Mouse (Mus musculus): Measurements from ENCODE around the gene March2. TPM values are rescaled to one million over a fixed set of nuclear protein-coding genes. Genes with fewer than 3 reads are reported as not detected.

March2 gene
- polyA plus RNA-seq, 1 experiment from 2014 or later: 45.3 TPM

GRCm38 (mm10) chr17:33637516-33638276 is 80.8 kb downstream of the March2 start, which contains the start of gene Pram1:
Gene Pram1, plus strand, starts transcription at chr17:33638056.
- 75% methylated on average over 4 of the region's 4 CpGs for WGBS
- Histone ChIP-seq H3K27ac (ENCODE audit: low read depth) (no peak within 1 kb of the TSS), H3K4me2 (no peak within 1 kb of the TSS), H3K4me3 (ENCODE audit: low read depth, low read length) (no peak within 1 kb of the TSS), H3K36me3 (ENCODE audit: insufficient read depth) (peaks cover 10% of the 10 kb centered on the region; the same call in 1 of the 2 replicates), H3K27me3 (ENCODE audit: insufficient read depth, low read length) (no peaks in the 10 kb centered on the region), H3K9me3 (ENCODE audit: low read depth, low read length) (no peaks in the 10 kb centered on the region), H3K9ac (no peak within 1 kb of the TSS), H3K4me1 (ENCODE audit: insufficient read depth) (no peaks in the 10 kb centered on the region)
- no peak for DNase-seq
- TF ChIP-seq CTCF (IDR thresholded peaks at IDR 0.05; ENCODE audit: low read depth): no peak
- no peak for ATAC-seq (ENCODE audit: insufficient read depth)

GRCm38 (mm10) chr17:33637038-33637437 is 81.4 kb downstream of the March2 start:
- no peak overlapping the region for H3K4me3 ChIP-seq (ENCODE audit: low read depth, low read length)
- H3K27ac ChIP-seq (ENCODE audit: low read depth): no peak overlapping the region
- ATAC-seq (ENCODE audit: insufficient read depth) (peak; percentile 53; the same call in 1 of the 2 replicates), DNase-seq (peak; percentile 44)
- H3K27me3 ChIP-seq (ENCODE audit: insufficient read depth, low read length): no peaks in the 10 kb centered on the region
- 78% methylated on average over 2 of the region's 2 CpGs for WGBS
- H3K9ac ChIP-seq: no peak overlapping the region
- TF ChIP-seq CTCF (IDR thresholded peaks at IDR 0.05; ENCODE audit: low read depth): no peak
- H3K4me2 ChIP-seq: no peak overlapping the region
- peaks cover 9% of the 10 kb centered on the region for H3K36me3 ChIP-seq (ENCODE audit: insufficient read depth)
- no peaks in the 10 kb centered on the region for H3K9me3 ChIP-seq (ENCODE audit: low read depth, low read length)
- no peaks in the 10 kb centered on the region for H3K4me1 ChIP-seq (ENCODE audit: insufficient read depth)

Other genes starting within 250 kb of the March2 start
- gene Adamts10, start 194.5 kb downstream of the March2 start, polyA plus RNA-seq (2014; fragmentation: Nextera tagmentation; extraction: Ambion mirVana): 117 and 126 TPM in 2 replicates
- gene Myo1f, start 163.0 kb downstream of the March2 start, polyA plus RNA-seq (2014; fragmentation: Nextera tagmentation; extraction: Ambion mirVana): 4.3 and 4.7 TPM in 2 replicates
- 68.6 and 74.0 TPM in 2 replicates for gene Zfp414, start 89.6 kb downstream of the March2 start, polyA plus RNA-seq (2014; fragmentation: Nextera tagmentation; extraction: Ambion mirVana)
- 0.55 and 1.6 TPM in 2 replicates for gene Pram1, start 80.6 kb downstream of the March2 start, polyA plus RNA-seq (2014; fragmentation: Nextera tagmentation; extraction: Ambion mirVana)
- gene Hnrnpm, start 31.8 kb downstream of the March2 start, polyA plus RNA-seq (2014; fragmentation: Nextera tagmentation; extraction: Ambion mirVana): 407 and 411 TPM in 2 replicates
- gene Rab11b, start 41.9 kb upstream of the March2 start, polyA plus RNA-seq (2014; fragmentation: Nextera tagmentation; extraction: Ambion mirVana): 241 and 278 TPM in 2 replicates
- gene Angptl4, start 63.2 kb upstream of the March2 start, polyA plus RNA-seq (2014; fragmentation: Nextera tagmentation; extraction: Ambion mirVana): 31.9 and 35.4 TPM in 2 replicates
- gene Kank3, start 91.8 kb upstream of the March2 start, polyA plus RNA-seq (2014; fragmentation: Nextera tagmentation; extraction: Ambion mirVana): 65.1 and 65.4 TPM in 2 replicates
- 1,180 and 1,276 TPM in 2 replicates for gene Rps28, start 105.9 kb upstream of the March2 start, polyA plus RNA-seq (2014; fragmentation: Nextera tagmentation; extraction: Ambion mirVana)
- 470 and 474 TPM in 2 replicates for gene Ndufa7, start 105.9 kb upstream of the March2 start, polyA plus RNA-seq (2014; fragmentation: Nextera tagmentation; extraction: Ambion mirVana)
- 71.1 and 76.3 TPM in 2 replicates for gene Cd320, start 124.4 kb upstream of the March2 start, polyA plus RNA-seq (2014; fragmentation: Nextera tagmentation; extraction: Ambion mirVana)
- gene Gm7029, start 155.2 kb upstream of the March2 start, polyA plus RNA-seq (2014; fragmentation: Nextera tagmentation; extraction: Ambion mirVana): not detected in 2 replicates
- gene Kifc1, start 172.0 kb upstream of the March2 start, polyA plus RNA-seq (2014; fragmentation: Nextera tagmentation; extraction: Ambion mirVana): 8.3 and 9.3 TPM in 2 replicates
- 0.32 TPM in 1 of 2 replicates, not detected in the other for gene Platr17, start 186.5 kb upstream of the March2 start, polyA plus RNA-seq (2014; fragmentation: Nextera tagmentation; extraction: Ambion mirVana)
- gene Daxx, start 190.7 kb upstream of the March2 start, polyA plus RNA-seq (2014; fragmentation: Nextera tagmentation; extraction: Ambion mirVana): 39.3 and 47.1 TPM in 2 replicates
- gene Tapbp, start 197.2 kb upstream of the March2 start, polyA plus RNA-seq (2014; fragmentation: Nextera tagmentation; extraction: Ambion mirVana): 30.1 and 31.4 TPM in 2 replicates
- gene Zbtb22, start 197.2 kb upstream of the March2 start, polyA plus RNA-seq (2014; fragmentation: Nextera tagmentation; extraction: Ambion mirVana): 11.1 and 13.2 TPM in 2 replicates
- 38.2 and 49.1 TPM in 2 replicates for gene Rgl2, start 210.9 kb upstream of the March2 start, polyA plus RNA-seq (2014; fragmentation: Nextera tagmentation; extraction: Ambion mirVana)
- 142 and 145 TPM in 2 replicates for gene Pfdn6, start 221.7 kb upstream of the March2 start, polyA plus RNA-seq (2014; fragmentation: Nextera tagmentation; extraction: Ambion mirVana)
- 29.5 and 37.2 TPM in 2 replicates for gene Wdr46, start 222.0 kb upstream of the March2 start, polyA plus RNA-seq (2014; fragmentation: Nextera tagmentation; extraction: Ambion mirVana)
- gene B3galt4, start 232.8 kb upstream of the March2 start, polyA plus RNA-seq (2014; fragmentation: Nextera tagmentation; extraction: Ambion mirVana): 2.3 and 2.6 TPM in 2 replicates
- 34.2 and 34.8 TPM in 2 replicates for gene Vps52, start 237.1 kb upstream of the March2 start, polyA plus RNA-seq (2014; fragmentation: Nextera tagmentation; extraction: Ambion mirVana)
- gene Rps18, start 237.3 kb upstream of the March2 start, polyA plus RNA-seq (2014; fragmentation: Nextera tagmentation; extraction: Ambion mirVana): 2,038 and 2,085 TPM in 2 replicates